Mouse (Mus musculus) embryonic fibroblast, embryonic 13.5 days (primary cell): Measurements from ENCODE around the gene Gm15737.

Experiments
- CTCF ChIP-seq: IDR thresholded peaks from 2 replicates; pipeline ENCODE4 v1.5.1; 2011; ENCODE audit warnings: mild to moderate bottlenecking, control low read depth, low read length, moderate library complexity, borderline replicate concordance; ENCODE audit not compliant: insufficient read depth
- POLR2A ChIP-seq: IDR thresholded peaks from 2 replicates; pipeline ENCODE4 v1.6.1; 2011; ENCODE audit warnings: low read depth, mild to moderate bottlenecking, control low read depth, low read length, moderate library complexity

DNA sequence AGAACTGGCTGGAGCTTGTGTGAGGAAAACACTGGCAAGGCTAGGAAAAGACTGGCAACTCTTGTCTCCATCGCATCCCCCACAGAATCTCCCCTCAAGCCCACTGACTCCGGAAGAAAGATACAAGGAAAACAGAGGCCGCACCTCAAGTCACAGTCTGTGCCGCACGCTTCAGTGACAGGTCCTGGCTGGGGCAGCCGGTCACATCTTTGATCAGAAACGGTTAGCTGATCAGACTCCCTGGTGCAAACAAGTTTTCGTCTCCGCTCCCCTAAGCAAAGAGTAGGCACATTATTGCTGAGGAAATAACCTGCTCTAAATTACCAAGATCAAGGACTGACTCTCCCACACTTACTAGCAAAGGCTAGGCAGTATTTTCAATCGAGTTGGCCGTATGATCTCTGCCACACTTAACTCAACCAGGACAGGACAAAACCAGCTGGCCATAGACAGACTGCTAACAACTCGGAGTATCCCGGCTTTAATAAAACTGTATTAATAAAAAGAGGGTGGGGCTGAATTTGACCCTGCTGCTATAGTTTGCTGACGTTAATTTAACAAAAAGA, 10.6 kb downstream of the Gm15737 start:
- TF ChIP-seq CTCF = no peak
- no peak for TF ChIP-seq POLR2A
